Mouse (Mus musculus) heart, embryonic 15.5 days (tissue): ENCODE measurements around the gene Il31ra. TPM values are rescaled to one million over a fixed set of nuclear protein-coding genes. Genes with fewer than 3 reads are reported as not detected.

Experiments used
- ATAC-seq: fragments of 200-750 bp; cut with Nextera tagmentation; replicated peaks from 2 replicates; pipeline ENCODE4 v1.8.0; 2017; ENCODE audit warnings: low read depth, moderate TSS enrichment; ENCODE audit not compliant: insufficient number of reproducible peaks, insufficient read depth, low FRiP score
- H3K27ac ChIP-seq: fragments of 300-500 bp; sonication (generic); 2 replicates; pipeline ENCODE4 v1.5.1; 2015; ENCODE audit warnings: mild to moderate bottlenecking, inconsistent platforms
- H3K27me3 ChIP-seq: fragments of 300-500 bp; sonication (generic); 2 replicates; pipeline ENCODE4 v1.6.1; 2015; ENCODE audit warnings: inconsistent platforms
- H3K36me3 ChIP-seq: fragments of 300-500 bp; sonication (generic); 2 replicates; pipeline ENCODE4 v1.6.1; 2015; ENCODE audit warnings: mild to moderate bottlenecking, inconsistent platforms
- H3K4me1 ChIP-seq: fragments of 300-500 bp; sonication (generic); replicated peaks from 2 replicates; pipeline ENCODE4 v1.6.1; 2015; ENCODE audit warnings: inconsistent platforms
- H3K4me2 ChIP-seq: fragments of 300-500 bp; sonication (generic); 2 replicates; pipeline ENCODE4 v1.6.1; 2015; ENCODE audit warnings: inconsistent platforms, mild to moderate bottlenecking, moderate library complexity
- H3K4me3 ChIP-seq: fragments of 300-500 bp; sonication (generic); 2 replicates; pipeline ENCODE4 v1.5.1; 2015; ENCODE audit warnings: mild to moderate bottlenecking, inconsistent platforms
- H3K9ac ChIP-seq: fragments of 300-500 bp; sonication (generic); 2 replicates; pipeline ENCODE4 v1.6.1; 2015; ENCODE audit warnings: mild to moderate bottlenecking, inconsistent platforms
- H3K9me3 ChIP-seq: fragments of 300-500 bp; sonication (generic); replicated peaks from 2 replicates; pipeline ENCODE4 v1.6.1; 2016; ENCODE audit warnings: inconsistent platforms
- WGBS: fragments of 180-500 bp; shearing (Covaris S2); methylation state at CpG from one replicate; pipeline ENCODE4 v1.1.7; 2015; ENCODE audit warnings: mixed read lengths; 5-methylcytosine and 5-hydroxymethylcytosine counted together
- polyA plus RNA-seq: library from polyadenylated mRNA; unstranded; fragments of >200 nt; fragmentation: Nextera tagmentation; extraction: Ambion mirVana; gene quantifications from 2 replicates; pipeline ENCODE4 v1.2.1, GENCODE M21; 2015

Il31ra gene
- polyA plus RNA-seq, 1 experiment from 2014 or later = 0.19 TPM

DNA sequence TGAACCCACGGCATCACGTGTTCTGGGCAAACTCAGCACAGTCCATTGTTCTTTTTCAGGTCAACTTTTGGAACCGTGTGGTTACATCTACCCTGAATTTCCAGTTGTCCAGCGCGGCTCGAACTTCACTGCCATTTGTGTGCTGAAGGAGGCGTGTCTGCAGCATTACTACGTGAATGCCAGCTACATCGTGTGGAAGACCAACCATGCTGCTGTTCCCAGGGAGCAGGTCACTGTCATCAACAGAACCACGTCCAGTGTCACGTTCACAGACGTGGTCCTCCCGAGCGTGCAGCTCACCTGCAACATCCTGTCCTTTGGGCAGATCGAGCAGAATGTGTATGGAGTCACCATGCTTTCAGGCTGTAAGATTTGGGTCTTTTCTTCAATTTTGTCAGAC is 114.2 kb downstream of the Il31ra start:
- 88% methylated on average over 15 of the region's 15 CpGs for WGBS
- no peak overlapping the region for H3K27ac ChIP-seq
- no peak overlapping the region for H3K4me3 ChIP-seq
- H3K4me1 ChIP-seq = no peaks in the 10 kb centered on the region
- H3K9ac ChIP-seq = no peak overlapping the region
- no peak for ATAC-seq
- no peaks in the 10 kb centered on the region for H3K27me3 ChIP-seq
- H3K4me2 ChIP-seq = no peak overlapping the region
- H3K36me3 ChIP-seq = peaks cover 60% of the 10 kb centered on the region
- no peaks in the 10 kb centered on the region for H3K9me3 ChIP-seq

DNA sequence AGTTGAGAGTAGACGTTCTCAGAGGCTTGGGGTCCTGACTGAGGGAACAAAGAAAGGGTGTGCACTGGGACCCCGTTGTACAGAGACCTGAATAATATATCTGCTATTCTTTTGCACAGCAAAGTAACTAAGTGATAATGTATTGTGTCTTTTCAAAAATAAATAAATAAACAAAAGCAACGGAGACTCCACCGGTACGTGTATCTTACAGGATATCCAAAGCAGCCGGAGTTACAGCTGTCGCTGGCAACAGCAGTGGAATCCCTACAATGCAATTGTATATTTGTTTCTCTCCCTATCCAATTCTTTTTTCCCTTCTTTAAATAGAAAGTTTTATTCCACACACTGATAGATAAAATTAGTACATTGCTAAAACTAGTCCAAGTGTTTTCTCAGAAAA is 115.1 kb downstream of the Il31ra start:
- no peak overlapping the region for H3K27ac ChIP-seq
- 0 out of 2 replicates have a peak, but pooled peaks cover 4% of the 10 kb centered on the region for H3K4me1 ChIP-seq
- peaks cover 53% of the 10 kb centered on the region for H3K36me3 ChIP-seq
- H3K4me2 ChIP-seq = no peak overlapping the region
- H3K4me3 ChIP-seq = no peak overlapping the region
- WGBS = 70% methylated on average over 7 of the region's 7 CpGs
- H3K27me3 ChIP-seq = no peaks in the 10 kb centered on the region
- ATAC-seq = no peak
- H3K9me3 ChIP-seq = no peaks in the 10 kb centered on the region
- H3K9ac ChIP-seq = no peak overlapping the region

DNA sequence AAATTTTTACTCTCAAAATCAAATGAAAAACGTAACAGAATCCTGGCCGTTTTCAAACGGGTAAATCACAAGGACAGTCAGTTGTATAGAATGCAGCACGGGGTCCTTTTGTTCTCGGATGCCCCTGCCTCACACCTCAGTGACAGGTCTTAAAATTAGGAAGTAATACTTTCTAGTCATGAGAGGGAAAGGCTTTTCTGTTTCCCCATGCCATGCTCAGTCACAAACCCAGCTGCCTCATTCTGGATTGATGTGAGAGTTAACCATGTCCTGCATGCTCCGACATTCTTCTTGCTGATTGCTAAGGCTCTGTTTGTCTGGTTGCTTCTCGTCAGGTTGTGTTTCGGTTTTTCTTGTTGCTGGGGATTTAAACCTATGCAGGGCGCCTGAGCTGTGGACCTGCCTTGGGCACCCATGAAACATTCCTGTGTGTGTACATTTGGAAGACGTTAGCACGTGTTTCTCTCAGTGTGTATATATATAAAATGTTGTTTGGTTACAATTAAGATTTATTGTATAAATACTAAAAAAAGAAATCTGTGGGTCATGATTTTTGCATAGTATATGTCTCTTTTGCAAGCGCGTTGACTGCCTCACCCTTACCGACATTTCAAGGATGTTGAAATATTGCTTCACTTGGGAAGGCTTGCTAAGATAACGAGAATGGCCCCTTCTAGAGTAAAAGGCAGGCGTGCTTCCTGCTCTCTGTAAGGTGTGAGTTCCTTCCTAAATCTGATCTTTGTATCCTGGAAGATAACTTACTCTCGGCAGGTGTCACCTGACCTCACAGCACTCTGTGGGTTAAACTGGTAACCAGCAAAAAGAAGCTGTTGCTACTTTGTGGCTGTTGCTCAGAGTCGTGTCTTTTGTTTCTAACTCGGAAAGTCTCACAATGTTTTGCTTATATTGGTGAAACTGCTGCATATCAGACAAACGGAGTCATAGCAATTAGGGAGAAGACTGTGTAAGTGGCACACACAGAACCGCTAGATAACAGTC is 120.1 kb downstream of the Il31ra start:
- H3K4me3 ChIP-seq = no peak overlapping the region
- H3K4me1 ChIP-seq = peaks cover 12% of the 10 kb centered on the region
- ATAC-seq = no peak
- 65% methylated on average over 21 of the region's 21 CpGs for WGBS
- no peaks in the 10 kb centered on the region for H3K27me3 ChIP-seq
- H3K4me2 ChIP-seq = no peak overlapping the region
- no peak overlapping the region for H3K9ac ChIP-seq
- no peak overlapping the region for H3K27ac ChIP-seq
- no peaks in the 10 kb centered on the region for H3K9me3 ChIP-seq
- H3K36me3 ChIP-seq = peaks cover 19% of the 10 kb centered on the region

DNA sequence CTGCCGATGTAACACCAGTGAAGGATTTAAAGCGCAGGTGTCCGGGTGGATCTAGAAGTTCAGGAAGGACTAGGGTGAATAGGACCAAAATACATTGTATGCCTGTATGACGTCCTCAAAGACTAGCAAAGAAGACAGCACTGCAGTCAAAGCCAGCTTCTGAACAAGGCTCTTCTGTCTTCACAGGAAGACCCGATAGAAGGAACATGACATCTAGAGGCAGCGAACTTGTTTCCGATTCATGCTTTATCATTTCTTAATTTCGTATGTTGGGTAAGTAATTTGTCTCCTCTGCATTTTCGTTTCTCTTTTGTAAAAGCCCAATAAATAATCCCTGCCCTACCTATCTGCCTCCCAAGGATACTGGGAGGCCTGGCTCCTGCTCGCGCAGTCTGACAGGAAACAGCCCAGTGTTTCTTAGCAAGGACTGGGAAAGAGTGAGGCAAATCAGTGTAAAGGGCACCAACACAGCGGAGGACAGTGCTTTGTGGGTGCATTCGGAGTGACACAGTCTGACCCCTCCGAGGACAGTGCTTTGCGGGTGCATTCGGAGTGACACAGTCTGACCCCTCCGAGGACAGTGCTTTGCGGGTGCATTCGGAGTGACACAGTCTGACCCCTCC is 121.6 kb downstream of the Il31ra start:
- no peak for ATAC-seq

DNA sequence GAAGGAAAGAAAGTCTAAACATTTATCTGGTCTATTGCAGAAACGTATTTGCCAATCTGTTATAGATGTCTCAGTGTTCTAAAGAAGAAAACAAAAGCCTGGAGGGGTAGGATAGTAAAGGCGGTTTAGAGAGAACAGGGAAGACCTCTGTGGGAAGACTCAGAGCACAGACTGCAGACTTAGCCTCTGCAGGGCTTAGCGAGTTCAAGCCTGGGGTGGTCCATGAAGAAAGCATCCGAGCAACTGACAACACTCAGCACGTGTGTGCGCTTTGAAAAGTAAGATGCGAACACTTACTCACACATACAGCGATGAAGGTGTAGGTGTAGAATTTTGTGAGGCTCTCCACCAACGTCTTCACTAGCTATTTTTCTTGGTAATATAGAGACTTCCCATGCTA is 123.0 kb downstream of the Il31ra start:
- peaks cover 27% of the 10 kb centered on the region for H3K4me1 ChIP-seq
- H3K9ac ChIP-seq = no peak overlapping the region
- ATAC-seq = no peak
- H3K9me3 ChIP-seq = no peaks in the 10 kb centered on the region
- no peak overlapping the region for H3K27ac ChIP-seq
- no peak overlapping the region for H3K4me2 ChIP-seq
- no peaks in the 10 kb centered on the region for H3K27me3 ChIP-seq
- 85% methylated on average over 9 of the region's 9 CpGs for WGBS
- no peak overlapping the region for H3K4me3 ChIP-seq
- H3K36me3 ChIP-seq = peaks cover 11% of the 10 kb centered on the region

More for the DNA sequence above, 121.6 kb downstream of the Il31ra start:
- 84% methylated on average over 19 of the region's 19 CpGs for WGBS
- Histone ChIP-seq H3K9ac (no peak overlapping the region), H3K27ac (no peak overlapping the region), H3K4me2 (no peak overlapping the region), H3K27me3 (no peaks in the 10 kb centered on the region), H3K9me3 (no peaks in the 10 kb centered on the region), H3K4me3 (no peak overlapping the region), H3K36me3 (peaks cover 18% of the 10 kb centered on the region), H3K4me1 (peaks cover 15% of the 10 kb centered on the region)

Other genes with a start within 250 kb of the Il31ra start
- gene Il6st, start 130.3 kb downstream of the Il31ra start, polyA plus RNA-seq = 40.1 and 47.7 TPM in 2 replicates
- 0.38 and 0.52 TPM in 2 replicates for gene Ddx4, start 58.1 kb upstream of the Il31ra start, polyA plus RNA-seq
- gene Slc38a9, start 66.4 kb upstream of the Il31ra start, polyA plus RNA-seq = 11.2 and 14.4 TPM in 2 replicates
- 54.1 and 61.2 TPM in 2 replicates for gene Plpp1, start 206.4 kb upstream of the Il31ra start, polyA plus RNA-seq